Mouse (Mus musculus) heart, embryonic 13.5 days (tissue): ENCODE results near the gene Cdnf. TPM values are rescaled to one million over a fixed set of nuclear protein-coding genes. Genes with fewer than 3 reads are reported as not detected.

ENCODE experiments used
- ATAC-seq: fragments of 200-750 bp; cut with Nextera tagmentation; 2 replicates; pipeline ENCODE4 v1.8.0; 2017; ENCODE audit warnings: moderate TSS enrichment; ENCODE audit not compliant: insufficient number of reproducible peaks, low FRiP score, low TSS enrichment; ENCODE audit errors: extremely low read depth
- H3K27ac ChIP-seq: fragments of 300-500 bp; sonication (generic); replicated peaks from 2 replicates; pipeline ENCODE4 v1.5.1; 2015; ENCODE audit warnings: moderate library complexity, mild to moderate bottlenecking, inconsistent platforms
- H3K27me3 ChIP-seq: fragments of 300-500 bp; sonication (generic); replicated peaks from 2 replicates; pipeline ENCODE4 v1.6.1; 2015; ENCODE audit warnings: mild to moderate bottlenecking, inconsistent platforms
- H3K36me3 ChIP-seq: fragments of 300-500 bp; sonication (generic); 2 replicates; pipeline ENCODE4 v1.6.1; 2015; ENCODE audit warnings: mild to moderate bottlenecking, inconsistent platforms
- H3K4me1 ChIP-seq: fragments of 300-500 bp; sonication (generic); 2 replicates; pipeline ENCODE4 v1.6.1; 2015; ENCODE audit warnings: inconsistent platforms
- H3K4me2 ChIP-seq: fragments of 300-500 bp; sonication (generic); 2 replicates; pipeline ENCODE4 v1.6.1; 2015; ENCODE audit warnings: inconsistent platforms, mild to moderate bottlenecking, moderate library complexity
- H3K4me3 ChIP-seq: fragments of 300-500 bp; sonication (generic); 2 replicates; pipeline ENCODE4 v1.5.1; 2015; ENCODE audit warnings: moderate library complexity, mild to moderate bottlenecking, inconsistent platforms
- H3K9ac ChIP-seq: fragments of 300-500 bp; sonication (generic); 2 replicates; pipeline ENCODE4 v1.6.1; 2015; ENCODE audit warnings: inconsistent platforms, mild to moderate bottlenecking, moderate library complexity
- H3K9me3 ChIP-seq: fragments of 300-500 bp; sonication (generic); 2 replicates; pipeline ENCODE4 v1.6.1; 2016; ENCODE audit warnings: inconsistent platforms
- WGBS: fragments of 180-500 bp; shearing (Covaris S2); methylation state at CpG from one replicate; pipeline ENCODE4 v1.1.7; 2015; ENCODE audit warnings: mixed read lengths; 5-methylcytosine and 5-hydroxymethylcytosine counted together
- polyA plus RNA-seq: library from polyadenylated mRNA; unstranded; fragments of >200 nt; fragmentation: Nextera tagmentation; extraction: Ambion mirVana; gene quantifications from 2 replicates; pipeline ENCODE4 v1.2.1, GENCODE M21; 2015

Cdnf gene
- polyA plus RNA-seq, result 0.13 and 0.18 TPM in 2 replicates

DNA sequence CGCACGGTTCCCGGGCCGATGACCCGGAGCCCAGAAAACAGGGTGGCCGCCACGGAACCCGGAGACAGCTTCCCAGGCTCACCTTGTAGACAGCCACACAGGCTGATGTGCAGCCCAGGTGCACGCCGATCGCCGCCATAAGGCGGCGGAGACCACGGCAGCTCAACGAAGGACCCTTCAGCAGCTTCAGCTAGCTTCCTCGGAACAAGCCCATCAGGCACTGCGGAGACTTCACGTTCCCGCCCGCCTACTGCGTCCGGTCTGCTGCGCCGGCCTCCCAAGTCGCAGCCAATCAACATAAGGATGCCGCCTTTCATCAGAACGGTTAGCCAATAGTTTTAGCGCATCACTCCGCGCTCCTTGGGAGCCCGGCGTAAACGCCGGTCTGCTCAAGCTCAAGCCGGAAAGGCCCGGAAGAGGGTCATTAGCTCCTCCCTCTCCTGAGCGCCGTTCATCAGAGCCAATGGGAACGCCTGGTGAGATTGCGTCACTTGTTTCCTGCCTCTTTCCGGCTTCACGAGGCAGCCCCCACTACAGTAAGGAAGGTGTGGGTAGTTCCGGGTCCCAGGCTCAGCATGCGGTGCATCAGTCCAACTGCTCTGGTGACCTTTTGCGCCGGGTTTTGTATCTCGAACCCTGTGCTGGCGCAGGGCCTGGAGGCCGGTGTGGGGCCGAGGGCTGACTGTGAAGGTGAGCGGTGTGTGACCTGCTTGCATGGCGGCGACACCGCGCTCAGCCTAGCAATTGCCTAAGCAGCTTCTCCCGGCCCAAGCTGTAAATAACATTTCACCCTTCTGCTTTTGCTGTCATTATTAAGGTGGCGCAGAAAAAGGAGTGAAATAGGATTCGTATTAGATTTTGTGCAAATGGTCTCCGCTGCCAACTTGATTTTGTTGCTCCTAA is at the start of gene Cdnf, which contains the start of the genes Gm45902 and Hspa14:
Cdnf (plus strand) TSS at position 479 of the 903 bp plus-strand sequence.
Gm45902 (minus strand) TSS at position 239 of the 903 bp plus-strand sequence.
Hspa14 (minus strand) TSS at position 263 of the 903 bp plus-strand sequence.
- H3K9ac ChIP-seq, result peak within 1 kb of the TSS; percentile 98
- H3K36me3 ChIP-seq, result peaks cover 30% of the 10 kb centered on the region
- no peaks in the 10 kb centered on the region for H3K27me3 ChIP-seq
- H3K9me3 ChIP-seq, result no peaks in the 10 kb centered on the region
- peaks cover 19% of the 10 kb centered on the region for H3K4me1 ChIP-seq
- H3K4me2 ChIP-seq, result peak within 1 kb of the TSS; percentile 94
- ATAC-seq, result peak; percentile 98
- WGBS, result under 1% methylated on average over 60 of the region's 60 CpGs
- H3K4me3 ChIP-seq, result peak within 1 kb of the TSS; percentile 92
- peak within 1 kb of the TSS; percentile 85 for H3K27ac ChIP-seq

DNA sequence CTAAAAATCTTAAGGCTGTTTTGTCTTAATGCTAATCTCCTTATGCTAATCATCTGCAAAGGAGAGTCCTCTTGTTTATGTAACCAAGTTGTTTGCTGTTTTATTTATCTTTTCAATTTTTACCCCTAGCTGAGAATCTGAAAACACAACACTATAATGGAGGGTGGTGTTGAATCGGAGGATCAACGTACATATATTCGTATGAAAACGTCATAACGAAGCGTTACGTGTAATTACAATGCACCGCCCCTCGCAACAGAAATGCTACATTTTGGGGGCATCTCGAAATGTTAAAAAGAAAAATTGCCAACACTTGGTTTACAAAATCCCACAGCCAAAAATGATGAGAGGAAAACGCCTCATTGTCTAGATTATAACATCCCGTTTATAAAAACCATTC is 38.9 kb upstream of the Cdnf start:
- WGBS, result 2% methylated on average over 12 of the region's 12 CpGs
- Histone ChIP-seq H3K27me3 (no peaks in the 10 kb centered on the region), H3K4me3 (peak overlapping the region; percentile 98), H3K9me3 (no peaks in the 10 kb centered on the region), H3K9ac (peak overlapping the region; percentile 93), H3K27ac (peak overlapping the region; percentile 94), H3K4me1 (peaks cover 19% of the 10 kb centered on the region), H3K4me2 (peak overlapping the region; percentile 85), H3K36me3 (0 out of 2 replicates have a peak, but pooled peaks cover 12% of the 10 kb centered on the region)
- ATAC-seq, result no peak

DNA sequence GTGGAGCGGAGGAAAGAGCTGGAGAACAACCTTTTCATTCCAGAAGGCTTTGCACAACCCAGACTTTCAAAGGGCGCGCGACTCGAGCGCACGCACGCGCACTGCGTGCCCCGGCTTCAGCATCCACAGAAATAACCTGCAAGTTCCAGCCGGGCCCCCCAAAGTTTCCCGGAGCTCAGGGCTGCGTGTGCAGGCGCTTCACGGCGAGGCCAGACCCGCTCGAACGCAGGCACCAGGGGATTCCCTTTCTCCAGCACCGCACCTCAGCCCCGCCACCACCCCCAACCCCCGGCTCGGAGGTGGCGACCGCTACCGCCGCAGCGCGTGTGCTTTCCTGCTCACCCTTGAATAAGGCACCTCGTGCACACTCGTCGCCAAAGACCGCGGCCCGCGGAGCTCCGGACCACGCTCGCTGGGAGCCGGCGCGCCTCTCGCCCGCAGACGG is 38.4 kb upstream of the Cdnf start:
- Histone ChIP-seq H3K4me2 (peak overlapping the region; percentile 85), H3K4me1 (peaks cover 19% of the 10 kb centered on the region), H3K9ac (peak overlapping the region; percentile 93), H3K27ac (peak overlapping the region; percentile 94), H3K9me3 (no peaks in the 10 kb centered on the region), H3K27me3 (no peaks in the 10 kb centered on the region), H3K4me3 (peak overlapping the region; percentile 98), H3K36me3 (0 out of 2 replicates have a peak, but pooled peaks cover 12% of the 10 kb centered on the region)
- ATAC-seq, result peak; percentile 70; the same call in 1 of the 2 replicates
- WGBS, result 1% methylated on average over 46 of the region's 46 CpGs

DNA sequence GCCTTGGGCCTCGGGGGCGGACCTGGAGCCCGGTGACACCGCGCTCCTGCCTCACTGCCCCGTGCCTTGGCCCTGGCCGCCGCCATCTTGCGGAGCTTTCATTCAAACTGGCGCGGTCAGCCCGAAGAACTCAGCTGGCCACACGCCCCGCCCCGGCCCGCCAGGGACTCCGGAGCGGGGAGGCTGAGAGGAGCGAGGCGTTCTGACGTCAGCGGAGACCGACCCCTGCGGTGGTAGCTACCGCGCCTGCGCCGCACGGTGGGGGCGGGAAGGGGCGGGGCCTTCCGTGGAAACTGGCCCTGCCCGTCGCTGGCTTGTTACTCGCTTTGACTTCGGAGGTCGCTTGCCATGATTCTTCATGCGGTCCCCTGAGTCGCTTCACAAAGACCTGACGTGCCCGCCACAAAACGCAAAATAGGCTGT is 38.0 kb upstream of the Cdnf start, which contains the start of gene Suv39h2:
Suv39h2 (minus strand) TSS at position 171 of the 423 bp plus-strand sequence.
- 0 out of 2 replicates have a peak, but pooled peaks cover 12% of the 10 kb centered on the region for H3K36me3 ChIP-seq
- no peaks in the 10 kb centered on the region for H3K27me3 ChIP-seq
- under 1% methylated on average over 42 of the region's 42 CpGs for WGBS
- peak within 1 kb of the TSS; percentile 94 for H3K27ac ChIP-seq
- H3K9me3 ChIP-seq, result no peaks in the 10 kb centered on the region
- peaks cover 19% of the 10 kb centered on the region for H3K4me1 ChIP-seq
- peak within 1 kb of the TSS; percentile 85 for H3K4me2 ChIP-seq
- H3K9ac ChIP-seq, result peak within 1 kb of the TSS; percentile 93
- ATAC-seq, result peak; percentile 98
- peak within 1 kb of the TSS; percentile 98 for H3K4me3 ChIP-seq

DNA sequence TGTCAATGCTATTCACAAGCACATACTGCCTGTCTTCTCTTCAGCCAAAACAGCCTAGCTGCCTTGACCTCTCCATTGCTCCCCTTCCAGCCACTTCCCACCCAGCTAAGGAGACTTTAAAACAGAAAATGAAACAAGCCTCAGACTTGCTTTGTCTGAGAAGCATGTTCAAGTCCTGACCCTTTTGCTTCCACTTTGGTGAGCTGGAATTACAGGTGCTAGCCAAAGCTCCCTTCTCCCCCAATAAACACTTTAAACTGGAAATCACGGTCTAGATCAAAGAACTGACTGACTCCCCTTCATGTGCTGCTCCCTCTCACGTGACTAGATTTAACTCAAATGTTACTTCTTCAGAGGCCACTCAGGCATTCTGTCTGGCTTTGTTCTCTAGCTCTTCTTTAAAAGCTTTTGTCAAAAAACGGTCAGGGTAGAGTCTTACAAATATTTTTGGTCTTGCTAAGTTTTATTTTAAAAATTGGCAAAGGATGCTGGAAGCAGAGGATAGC is 37.0 kb upstream of the Cdnf start:
- Histone ChIP-seq H3K4me1 (peaks cover 19% of the 10 kb centered on the region), H3K4me3 (peak overlapping the region; percentile 98), H3K9me3 (no peaks in the 10 kb centered on the region), H3K4me2 (peak overlapping the region; percentile 85), H3K27ac (no peak overlapping the region), H3K9ac (peak overlapping the region; percentile 93; the same call in 1 of the 2 replicates), H3K27me3 (no peaks in the 10 kb centered on the region), H3K36me3 (0 out of 2 replicates have a peak, but pooled peaks cover 8% of the 10 kb centered on the region)
- ATAC-seq, result no peak
- WGBS, result 63% methylated on average over 3 of the region's 3 CpGs

DNA sequence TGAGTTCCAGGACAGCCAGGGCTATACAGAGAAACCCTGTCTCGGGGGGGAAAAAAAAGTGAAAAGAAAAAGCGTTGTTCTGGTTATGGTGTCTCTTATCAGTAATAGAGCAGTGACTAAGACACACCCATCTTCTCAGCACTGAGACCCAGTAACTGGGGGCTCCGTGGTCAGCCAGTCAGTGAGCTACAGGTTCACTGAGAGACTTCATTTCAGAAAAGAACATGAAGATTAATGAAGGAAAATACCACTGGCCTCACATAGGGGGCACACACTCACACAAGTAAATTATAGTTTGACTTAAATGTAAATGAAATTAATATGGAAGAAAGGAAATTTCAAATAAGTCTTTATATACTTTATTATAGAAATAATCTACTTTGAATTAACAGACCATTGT is 32.6 kb upstream of the Cdnf start:
- H3K36me3 ChIP-seq, result no peaks in the 10 kb centered on the region; the same call in 1 of the 2 replicates
- H3K4me1 ChIP-seq, result peaks cover 6% of the 10 kb centered on the region
- no peak overlapping the region for H3K4me2 ChIP-seq
- H3K9me3 ChIP-seq, result peaks cover 2% of the 10 kb centered on the region; the same call in 1 of the 2 replicates
- no peaks in the 10 kb centered on the region for H3K27me3 ChIP-seq
- H3K9ac ChIP-seq, result no peak overlapping the region
- no peak overlapping the region for H3K4me3 ChIP-seq
- no peak overlapping the region for H3K27ac ChIP-seq
- 80% methylated on average over 3 of the region's 3 CpGs for WGBS
- no peak for ATAC-seq

DNA sequence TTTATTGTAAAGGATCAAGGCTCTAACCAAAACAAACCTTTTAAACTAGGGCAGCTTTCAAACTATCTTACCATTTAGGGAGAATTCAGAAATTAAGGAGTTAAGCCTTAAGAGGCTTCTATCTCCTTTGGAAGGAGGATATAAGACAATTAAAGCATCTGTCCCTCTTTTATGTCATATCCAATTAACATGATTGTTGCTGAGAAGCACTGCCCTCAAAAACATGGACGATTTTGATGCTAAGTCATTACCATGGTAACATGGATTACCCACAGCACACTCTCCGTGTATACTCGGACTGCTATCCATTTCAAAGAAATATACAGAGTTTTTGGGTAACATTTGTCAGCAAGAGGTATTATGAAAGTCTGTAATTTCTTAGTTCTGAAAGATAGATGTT is 23.0 kb upstream of the Cdnf start:
- no peak overlapping the region for H3K4me2 ChIP-seq
- no peaks in the 10 kb centered on the region for H3K27me3 ChIP-seq
- H3K36me3 ChIP-seq, result peaks cover 55% of the 10 kb centered on the region
- WGBS, result 90% methylated on average over 3 of the region's 3 CpGs
- H3K9ac ChIP-seq, result no peak overlapping the region
- H3K4me1 ChIP-seq, result no peaks in the 10 kb centered on the region
- no peak overlapping the region for H3K4me3 ChIP-seq
- ATAC-seq, result no peak
- H3K27ac ChIP-seq, result no peak overlapping the region
- H3K9me3 ChIP-seq, result no peaks in the 10 kb centered on the region

DNA sequence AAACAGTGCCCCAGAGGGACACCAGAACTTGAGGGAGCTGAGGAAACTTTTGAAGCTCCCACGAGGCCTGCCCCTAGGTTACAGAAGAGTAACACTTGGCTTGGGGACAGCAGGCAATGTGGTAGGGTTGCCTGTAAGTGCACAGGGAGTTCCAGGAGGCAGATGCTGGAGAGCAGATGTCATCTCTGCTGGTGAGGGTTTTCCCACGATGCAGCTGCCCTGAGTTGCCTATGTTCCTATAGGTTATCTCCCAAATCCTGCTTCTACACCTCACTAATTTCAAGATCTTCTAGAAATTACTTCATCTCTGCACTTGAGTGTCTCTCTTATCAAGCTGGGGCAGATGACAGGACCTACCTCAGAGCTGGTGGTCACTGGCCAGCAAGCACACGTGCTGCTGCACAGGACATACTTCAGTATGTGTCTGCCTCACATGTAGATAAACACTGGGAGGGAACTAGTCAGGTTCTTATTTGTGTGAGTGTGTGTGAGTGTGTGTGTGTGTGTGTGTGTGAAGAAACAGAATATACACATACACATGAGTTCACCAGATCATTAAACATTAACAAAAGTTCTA is 18.9 kb upstream of the Cdnf start:
- no peak overlapping the region for H3K4me3 ChIP-seq
- no peaks in the 10 kb centered on the region for H3K27me3 ChIP-seq
- H3K4me1 ChIP-seq, result no peaks in the 10 kb centered on the region
- H3K27ac ChIP-seq, result no peak overlapping the region
- H3K9me3 ChIP-seq, result no peaks in the 10 kb centered on the region
- 80% methylated on average over 3 of the region's 3 CpGs for WGBS
- no peak overlapping the region for H3K9ac ChIP-seq
- peaks cover 88% of the 10 kb centered on the region for H3K36me3 ChIP-seq
- no peak for ATAC-seq
- H3K4me2 ChIP-seq, result no peak overlapping the region

DNA sequence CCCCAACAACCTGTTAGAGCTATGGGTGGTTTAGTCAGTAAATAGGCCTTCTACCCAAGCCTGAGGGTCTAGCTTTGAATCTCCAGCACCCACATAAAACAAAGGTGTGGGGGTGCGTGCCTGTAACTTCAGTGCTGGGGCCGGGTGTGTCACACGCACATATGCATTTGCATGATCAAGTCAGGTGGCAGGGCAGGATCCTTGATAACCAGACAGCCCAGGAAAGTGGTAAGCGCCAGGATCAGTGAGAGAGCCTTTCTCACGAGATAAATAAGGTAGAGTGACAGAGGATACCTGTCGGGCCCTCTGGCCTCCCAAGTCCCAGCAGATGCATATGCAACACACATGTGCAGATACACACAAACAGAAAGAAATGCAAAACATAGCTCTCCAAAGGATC is 13.3 kb upstream of the Cdnf start:
- no peaks in the 10 kb centered on the region for H3K9me3 ChIP-seq
- no peak for ATAC-seq
- no peak overlapping the region for H3K27ac ChIP-seq
- H3K36me3 ChIP-seq, result peaks cover 83% of the 10 kb centered on the region
- H3K9ac ChIP-seq, result no peak overlapping the region
- 81% methylated on average over 6 of the region's 6 CpGs for WGBS
- no peaks in the 10 kb centered on the region for H3K4me1 ChIP-seq
- no peak overlapping the region for H3K4me3 ChIP-seq
- H3K27me3 ChIP-seq, result no peaks in the 10 kb centered on the region
- no peak overlapping the region for H3K4me2 ChIP-seq

DNA sequence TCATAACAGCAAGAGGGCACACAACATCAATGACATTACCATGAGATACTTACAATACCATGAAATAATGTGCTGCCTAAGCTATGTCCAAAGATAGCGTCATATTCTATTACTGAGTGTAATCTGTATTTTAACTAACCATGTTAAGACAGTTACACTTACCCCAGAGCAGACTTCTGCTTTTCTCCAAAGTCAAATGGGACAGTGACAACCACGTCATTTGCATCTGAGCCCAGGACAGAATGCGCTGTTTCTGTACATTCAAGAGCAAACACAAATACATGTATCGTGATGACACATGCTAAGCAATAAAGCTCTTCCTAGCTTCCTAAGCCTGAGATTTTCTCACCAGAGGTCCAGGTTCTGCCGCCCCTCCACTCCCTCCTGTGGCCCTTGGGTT is 11.9 kb upstream of the Cdnf start:
- H3K4me3 ChIP-seq, result no peak overlapping the region
- H3K36me3 ChIP-seq, result peaks cover 82% of the 10 kb centered on the region
- no peaks in the 10 kb centered on the region for H3K4me1 ChIP-seq
- 93% methylated on average over 5 of the region's 5 CpGs for WGBS
- H3K27me3 ChIP-seq, result no peaks in the 10 kb centered on the region
- no peak for ATAC-seq
- H3K9me3 ChIP-seq, result no peaks in the 10 kb centered on the region
- H3K4me2 ChIP-seq, result no peak overlapping the region
- no peak overlapping the region for H3K9ac ChIP-seq
- no peak overlapping the region for H3K27ac ChIP-seq

DNA sequence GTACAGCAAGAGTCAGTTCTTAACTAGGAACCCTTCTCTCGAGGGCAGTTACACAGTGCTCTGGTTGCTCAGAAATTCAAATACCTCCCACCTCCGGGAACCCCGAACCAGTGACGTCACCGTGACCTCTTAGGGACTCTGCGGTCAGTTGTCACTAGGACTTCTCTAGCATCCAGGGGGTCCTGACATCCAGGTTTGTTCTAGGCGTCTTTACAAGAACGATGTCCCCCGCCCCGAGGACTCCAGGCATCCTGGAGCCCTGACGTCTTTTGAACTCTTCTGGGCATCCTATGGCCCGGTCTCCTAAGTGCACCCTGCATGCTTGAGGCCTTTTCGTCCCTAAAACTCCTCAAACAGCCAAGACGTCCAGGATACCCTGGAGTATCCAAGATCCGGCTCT is 754 bp upstream of the Cdnf start:
- H3K4me2 ChIP-seq, result peak overlapping the region; percentile 94
- H3K27ac ChIP-seq, result peak overlapping the region; percentile 85
- peaks cover 37% of the 10 kb centered on the region for H3K36me3 ChIP-seq
- H3K9ac ChIP-seq, result peak overlapping the region; percentile 98
- H3K27me3 ChIP-seq, result no peaks in the 10 kb centered on the region
- H3K9me3 ChIP-seq, result no peaks in the 10 kb centered on the region
- 0% methylated on average over 15 of the region's 15 CpGs for whole genome bisulfite sequencing
- peak overlapping the region; percentile 92 for H3K4me3 ChIP-seq
- ATAC-seq, result no peak
- peaks cover 19% of the 10 kb centered on the region for H3K4me1 ChIP-seq
